Mouse (Mus musculus): ENCODE measurements around the gene Cdc20b. TPM values are rescaled to one million over a fixed set of nuclear protein-coding genes. Genes with fewer than 3 reads are reported as not detected.

Gene Cdc20b
- polyA plus RNA-seq, 1 experiment, result not detected

DNA sequence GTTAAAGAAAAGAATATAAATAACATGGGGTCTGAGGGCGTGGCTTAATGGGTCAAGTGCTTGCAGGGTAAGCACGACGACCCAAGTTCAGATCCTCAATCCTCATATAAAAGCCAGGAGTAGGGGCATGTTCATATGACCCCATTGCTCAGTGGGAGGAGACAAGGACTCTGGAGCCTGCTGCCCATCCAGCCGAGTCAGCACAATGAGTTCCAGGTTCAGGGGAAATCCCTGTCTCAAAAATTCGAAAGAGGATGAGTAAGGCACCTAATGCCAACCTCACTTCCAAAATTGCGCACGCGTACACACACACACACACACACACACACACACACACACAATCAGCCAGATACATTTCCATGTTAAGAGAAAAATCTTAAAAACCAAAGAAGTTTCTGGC lies 12.4 kb upstream of the Cdc20b start:
- Histone ChIP-seq H3K4me1 (peaks cover 9% of the 10 kb centered on the region; the same call in 1 of the 2 replicates), H3K4me3 (replicated peaks) (no peak overlapping the region), H3K9me3 (no peaks in the 10 kb centered on the region; the same call in 1 of the 2 replicates), H3K27me3 (replicated peaks) (peaks cover 32% of the 10 kb centered on the region), H3K36me3 (replicated peaks; ENCODE audit: low read length) (no peaks in the 10 kb centered on the region)
- TF ChIP-seq FLI1 (IDR thresholded peaks at IDR 0.05; ENCODE audit: low read length), result no peak
- TF ChIP-seq GATA1 (IDR thresholded peaks at IDR 0.05; ENCODE audit: borderline replicate concordance, low read length), result no peak

DNA sequence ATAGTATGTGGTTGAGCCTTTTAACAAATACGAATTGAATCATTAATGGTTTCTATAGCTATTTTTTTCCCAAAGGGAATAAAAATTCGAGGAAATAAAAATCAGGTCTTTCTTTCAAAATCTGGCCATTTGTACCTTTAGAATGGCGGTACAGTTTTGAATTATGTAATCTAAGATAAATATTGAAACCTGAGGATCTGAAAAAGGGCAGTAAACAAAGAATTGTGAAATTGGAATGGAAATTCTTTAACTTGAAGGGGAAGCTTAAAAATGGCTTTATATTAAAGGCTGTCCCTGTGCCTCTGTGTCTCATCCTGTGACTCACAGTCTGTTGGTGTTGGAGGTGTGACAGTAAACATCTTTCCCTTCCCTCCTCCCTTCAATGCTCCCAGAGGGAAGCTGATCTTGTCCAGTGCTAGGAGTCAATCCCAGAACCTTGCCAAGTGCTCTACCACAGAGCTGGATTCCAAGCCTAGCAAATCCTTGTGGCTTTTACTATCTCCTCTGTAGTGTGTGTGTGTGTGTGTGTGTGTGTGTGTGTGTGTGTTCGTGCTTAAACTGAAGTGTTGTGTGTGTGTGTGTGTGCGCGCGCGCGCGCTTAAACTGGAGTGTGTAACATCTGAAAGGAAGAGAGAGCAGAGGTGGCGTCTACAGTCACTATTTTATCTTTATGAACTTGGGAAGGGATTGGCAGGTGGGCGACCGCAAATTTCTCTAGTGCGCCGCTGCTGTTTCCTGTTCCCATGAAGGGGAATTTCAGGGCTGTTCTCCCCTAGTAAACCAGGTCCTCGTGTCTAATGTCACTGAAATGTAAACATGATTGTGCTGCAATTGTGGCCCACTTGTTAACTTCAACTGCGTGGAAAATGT lies 11.4 kb upstream of the Cdc20b start:
- Histone ChIP-seq H3K27me3 (replicated peaks) (peaks cover 38% of the 10 kb centered on the region), H3K4me1 (peaks cover 9% of the 10 kb centered on the region; the same call in 1 of the 2 replicates), H3K9me3 (no peaks in the 10 kb centered on the region; the same call in 1 of the 2 replicates), H3K4me3 (replicated peaks) (no peak overlapping the region), H3K36me3 (replicated peaks; ENCODE audit: low read length) (no peaks in the 10 kb centered on the region)
- no peak for TF ChIP-seq GATA1 (IDR thresholded peaks at IDR 0.05; ENCODE audit: borderline replicate concordance, low read length)
- no peak for TF ChIP-seq FLI1 (IDR thresholded peaks at IDR 0.05; ENCODE audit: low read length)

DNA sequence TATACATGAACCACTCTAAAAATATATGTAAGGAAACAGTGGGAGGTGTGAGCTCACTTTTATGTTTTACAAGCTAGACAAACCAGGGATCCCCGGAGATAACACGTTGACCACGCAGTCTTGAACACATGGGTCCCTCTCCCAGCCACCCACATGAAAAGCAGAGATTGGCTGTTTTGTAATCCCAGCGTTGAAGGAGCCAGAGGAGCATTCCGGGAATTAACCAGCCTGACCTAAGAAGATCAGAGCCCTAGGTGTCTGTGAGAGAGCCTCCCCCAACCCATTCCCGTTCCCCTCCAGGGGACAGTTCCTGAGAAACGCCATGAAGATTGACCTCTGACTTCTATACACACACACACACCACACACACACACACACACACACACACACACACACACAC lies 3.6 kb upstream of the Cdc20b start:
- TF ChIP-seq FLI1 (IDR thresholded peaks at IDR 0.05; ENCODE audit: low read length), result no peak
- no peak for TF ChIP-seq GATA1 (IDR thresholded peaks at IDR 0.05; ENCODE audit: borderline replicate concordance, low read length)
- Histone ChIP-seq H3K36me3 (replicated peaks; ENCODE audit: low read length) (no peaks in the 10 kb centered on the region), H3K27me3 (replicated peaks) (peaks cover 79% of the 10 kb centered on the region)

DNA sequence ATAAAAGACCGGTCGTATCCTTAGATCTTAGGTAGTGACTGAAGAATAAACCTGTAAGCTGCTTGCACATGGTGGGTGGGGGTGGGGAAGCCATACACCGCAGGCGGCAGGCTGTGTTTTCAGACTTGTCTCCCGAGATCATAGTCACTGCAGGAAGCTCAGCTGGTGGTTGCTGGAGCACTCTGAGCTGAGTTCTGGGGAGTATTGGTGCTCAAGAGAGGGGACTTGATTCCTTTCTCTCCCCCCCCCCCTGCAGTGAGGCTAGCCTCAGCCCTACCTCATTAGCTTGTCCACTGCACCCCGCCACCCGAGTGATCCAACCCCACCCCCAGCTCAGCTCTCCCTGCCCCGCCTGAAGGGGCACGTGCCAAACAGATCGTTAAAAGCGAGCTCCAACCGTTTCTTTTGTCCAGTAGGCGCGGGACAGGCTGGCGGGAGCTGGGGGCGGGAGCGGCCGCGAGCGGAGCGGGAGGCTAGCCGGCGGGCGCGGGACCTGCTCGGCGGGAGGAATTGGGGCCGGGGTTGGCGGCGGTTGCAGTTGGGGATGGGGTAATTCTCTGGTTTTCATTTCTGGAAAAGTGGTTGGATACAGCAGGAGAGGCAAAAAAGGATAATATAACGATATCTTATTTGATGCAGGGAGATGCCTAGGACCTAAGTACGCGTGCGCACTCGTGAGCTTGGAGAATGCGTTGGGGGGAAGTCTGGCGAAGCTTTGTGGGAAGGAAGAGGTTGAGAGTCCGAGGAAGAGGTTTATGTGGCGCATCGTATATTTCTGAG lies 2.9 kb upstream of the Cdc20b start:
- H3K4me3 ChIP-seq (replicated peaks), result peak overlapping the region; percentile 76
- H3K27me3 ChIP-seq (replicated peaks), result peaks cover 76% of the 10 kb centered on the region
- H3K4me1 ChIP-seq, result peaks cover 33% of the 10 kb centered on the region
- H3K9me3 ChIP-seq, result no peaks in the 10 kb centered on the region
- no peaks in the 10 kb centered on the region for H3K36me3 ChIP-seq (replicated peaks; ENCODE audit: low read length)
- TF ChIP-seq FLI1 (IDR thresholded peaks at IDR 0.05; ENCODE audit: low read length) (no peak), GATA1 (IDR thresholded peaks at IDR 0.05; ENCODE audit: borderline replicate concordance, low read length) (no peak)

More for the DNA sequence above, 3.6 kb upstream of the Cdc20b start:
- no peaks in the 10 kb centered on the region for H3K9me3 ChIP-seq
- H3K4me3 ChIP-seq (replicated peaks), result no peak overlapping the region
- peaks cover 33% of the 10 kb centered on the region for H3K4me1 ChIP-seq

DNA sequence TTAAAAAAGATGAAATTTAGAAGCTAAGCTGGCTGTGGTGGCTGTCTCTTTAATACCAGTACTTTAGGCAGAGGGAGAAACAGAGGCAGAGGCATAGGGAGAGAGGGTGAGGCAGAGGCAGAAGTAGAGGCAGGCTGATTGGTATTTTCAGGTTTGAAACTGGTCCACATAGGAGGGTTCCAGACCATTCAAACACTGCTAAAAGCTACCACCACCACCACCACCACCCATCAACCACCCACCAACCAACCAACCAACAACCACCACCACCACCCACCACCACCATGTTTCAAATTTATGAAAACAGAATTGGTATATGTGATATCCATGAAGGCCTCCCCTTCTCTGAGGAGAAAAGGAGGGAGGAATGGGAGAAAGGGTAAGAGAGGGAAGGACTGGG lies 2.1 kb upstream of the Cdc20b start:
- Histone ChIP-seq H3K9me3 (no peaks in the 10 kb centered on the region), H3K4me1 (peaks cover 33% of the 10 kb centered on the region), H3K36me3 (replicated peaks; ENCODE audit: low read length) (no peaks in the 10 kb centered on the region), H3K4me3 (replicated peaks) (no peak overlapping the region), H3K27me3 (replicated peaks) (peaks cover 80% of the 10 kb centered on the region)
- no peak for TF ChIP-seq GATA1 (IDR thresholded peaks at IDR 0.05; ENCODE audit: borderline replicate concordance, low read length)
- no peak for TF ChIP-seq FLI1 (IDR thresholded peaks at IDR 0.05; ENCODE audit: low read length)

DNA sequence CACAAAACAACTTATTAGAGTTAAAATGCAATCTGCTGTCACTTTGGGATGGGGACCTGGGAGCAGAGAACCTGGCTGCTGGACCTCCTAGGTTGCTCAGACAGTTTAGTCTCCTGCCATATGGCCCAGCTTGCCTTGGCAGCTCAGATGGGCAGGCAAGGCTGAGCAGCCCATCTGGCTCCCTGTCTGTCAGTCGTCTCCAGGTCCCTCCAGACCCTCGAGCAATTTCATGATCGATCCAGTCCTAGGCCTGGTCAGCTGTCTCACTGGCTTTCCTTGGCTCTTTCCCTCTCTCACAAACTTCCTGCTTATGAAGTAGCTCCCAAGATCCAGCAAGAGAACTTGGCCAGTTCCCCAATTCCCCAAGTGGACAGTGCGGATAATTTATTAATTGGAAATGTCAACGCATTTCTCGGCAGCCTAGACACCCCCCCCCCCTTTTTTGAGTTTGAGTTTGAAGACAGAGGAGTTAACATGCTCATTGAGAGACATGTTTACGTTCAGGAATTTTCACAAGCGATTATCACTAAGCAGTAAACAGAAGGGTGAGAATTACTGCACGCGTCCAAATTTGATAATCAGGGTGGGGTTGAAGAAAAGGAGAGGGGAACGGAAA lies 532 bp upstream of the Cdc20b start:
- no peak for TF ChIP-seq GATA1 (IDR thresholded peaks at IDR 0.05; ENCODE audit: borderline replicate concordance, low read length)
- Histone ChIP-seq H3K4me3 (replicated peaks) (peak overlapping the region; percentile 91), H3K36me3 (replicated peaks; ENCODE audit: low read length) (no peaks in the 10 kb centered on the region), H3K9me3 (no peaks in the 10 kb centered on the region), H3K27me3 (replicated peaks) (peaks cover 69% of the 10 kb centered on the region), H3K4me1 (peaks cover 33% of the 10 kb centered on the region)

DNA sequence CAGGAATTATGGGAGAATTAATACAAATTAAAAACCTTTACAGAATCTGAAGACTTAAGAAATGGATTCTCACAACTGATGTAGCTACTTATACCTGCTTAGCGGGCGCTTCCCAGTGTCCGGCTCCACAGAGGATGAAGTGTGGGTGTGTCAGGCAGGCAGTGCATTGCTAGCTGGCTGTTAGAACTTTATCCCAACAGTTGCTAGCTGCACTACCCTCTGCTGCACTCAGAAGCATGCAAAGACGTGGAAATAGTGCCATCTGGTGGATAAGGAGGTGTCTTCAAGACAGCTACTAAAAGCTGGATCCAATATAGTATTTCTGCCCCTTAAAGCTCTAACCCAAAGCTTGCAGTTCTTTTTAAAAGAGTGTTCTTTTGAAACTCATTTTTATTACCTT lies 941 bp downstream of the Cdc20b start:
- no peaks in the 10 kb centered on the region for H3K36me3 ChIP-seq (replicated peaks; ENCODE audit: low read length)
- peaks cover 62% of the 10 kb centered on the region for H3K27me3 ChIP-seq (replicated peaks)
- peaks cover 38% of the 10 kb centered on the region for H3K4me1 ChIP-seq
- no peaks in the 10 kb centered on the region for H3K9me3 ChIP-seq
- peak overlapping the region; percentile 91 for H3K4me3 ChIP-seq (replicated peaks)
- TF ChIP-seq FLI1 (IDR thresholded peaks at IDR 0.05; ENCODE audit: low read length) (no peak), GATA1 (IDR thresholded peaks at IDR 0.05; ENCODE audit: borderline replicate concordance, low read length) (no peak)

DNA sequence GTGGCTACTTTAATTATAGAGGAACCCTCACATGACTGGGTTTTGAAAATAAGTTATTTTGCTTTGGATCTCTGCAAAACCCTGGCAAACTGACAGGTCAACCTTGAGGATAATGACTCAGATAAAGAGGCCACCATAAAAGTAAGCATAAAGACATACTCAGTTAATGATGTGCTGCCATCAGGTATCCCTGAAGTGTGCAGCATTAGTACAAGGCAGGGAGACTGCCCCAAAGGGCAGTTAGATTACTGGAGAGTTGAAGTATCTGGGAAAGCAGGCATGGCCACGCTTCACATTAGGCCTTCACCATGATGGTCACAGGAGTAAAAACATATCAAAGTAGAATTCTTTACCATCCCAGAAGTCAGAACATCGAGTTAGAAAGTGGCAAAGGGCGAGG lies 10.0 kb downstream of the Cdc20b start:
- Histone ChIP-seq H3K9me3 (no peaks in the 10 kb centered on the region), H3K4me1 (peaks cover 23% of the 10 kb centered on the region), H3K4me3 (replicated peaks) (no peak overlapping the region), H3K36me3 (replicated peaks; ENCODE audit: low read length) (no peaks in the 10 kb centered on the region), H3K27me3 (replicated peaks) (peaks cover 18% of the 10 kb centered on the region)
- TF ChIP-seq FLI1 (IDR thresholded peaks at IDR 0.05; ENCODE audit: low read length), result no peak
- TF ChIP-seq GATA1 (IDR thresholded peaks at IDR 0.05; ENCODE audit: borderline replicate concordance, low read length), result no peak

DNA sequence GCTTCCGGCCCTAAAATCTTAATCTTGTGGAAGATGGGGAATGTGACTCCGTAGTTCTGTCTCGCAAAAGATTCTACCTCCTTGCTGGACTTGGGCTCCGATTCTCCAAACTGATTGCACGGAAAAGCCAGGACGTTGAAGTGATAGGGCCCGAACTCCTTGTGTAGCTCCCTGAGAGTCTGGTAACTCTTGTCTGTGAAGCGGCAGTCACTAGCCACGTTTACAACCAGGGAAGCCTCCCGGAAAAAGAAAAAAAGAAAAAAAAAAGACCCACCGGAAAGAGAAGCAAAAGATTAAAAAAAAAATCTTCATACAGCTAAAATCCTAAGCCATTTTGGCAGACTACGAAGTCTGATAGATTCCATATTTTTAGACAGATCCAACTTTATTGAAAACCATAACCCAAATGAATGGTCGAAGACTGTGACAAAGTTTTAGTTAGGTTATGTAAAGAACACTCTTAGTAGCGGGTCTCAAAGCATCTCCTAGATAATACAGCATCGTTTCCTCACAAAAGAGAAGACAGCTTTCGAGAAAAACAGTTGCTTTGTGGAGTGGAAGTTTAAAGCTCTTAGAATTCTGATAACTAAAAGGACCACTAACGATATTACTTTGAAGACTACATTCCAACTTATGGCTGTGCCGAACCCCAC lies 10.7 kb downstream of the Cdc20b start:
- Histone ChIP-seq H3K9me3 (no peaks in the 10 kb centered on the region), H3K4me1 (peaks cover 23% of the 10 kb centered on the region), H3K4me3 (replicated peaks) (peak overlapping the region; percentile 87), H3K36me3 (replicated peaks; ENCODE audit: low read length) (no peaks in the 10 kb centered on the region), H3K27me3 (replicated peaks) (peaks cover 17% of the 10 kb centered on the region)
- no peak for TF ChIP-seq GATA1 (IDR thresholded peaks at IDR 0.05; ENCODE audit: borderline replicate concordance, low read length)
- TF ChIP-seq FLI1 (IDR thresholded peaks at IDR 0.05; ENCODE audit: low read length), result no peak
